Mouse (Mus musculus): ENCODE results near the gene Draxin.
A peak's percentile ranks its signal among the peaks of the same experiment; 100 is the strongest.
"Not testable (repeated sequence)": the region's sequence is repeated elsewhere in the genome, so short reads cannot be mapped to it uniquely, and the experiment has no call there.

Gene Draxin

DNA sequence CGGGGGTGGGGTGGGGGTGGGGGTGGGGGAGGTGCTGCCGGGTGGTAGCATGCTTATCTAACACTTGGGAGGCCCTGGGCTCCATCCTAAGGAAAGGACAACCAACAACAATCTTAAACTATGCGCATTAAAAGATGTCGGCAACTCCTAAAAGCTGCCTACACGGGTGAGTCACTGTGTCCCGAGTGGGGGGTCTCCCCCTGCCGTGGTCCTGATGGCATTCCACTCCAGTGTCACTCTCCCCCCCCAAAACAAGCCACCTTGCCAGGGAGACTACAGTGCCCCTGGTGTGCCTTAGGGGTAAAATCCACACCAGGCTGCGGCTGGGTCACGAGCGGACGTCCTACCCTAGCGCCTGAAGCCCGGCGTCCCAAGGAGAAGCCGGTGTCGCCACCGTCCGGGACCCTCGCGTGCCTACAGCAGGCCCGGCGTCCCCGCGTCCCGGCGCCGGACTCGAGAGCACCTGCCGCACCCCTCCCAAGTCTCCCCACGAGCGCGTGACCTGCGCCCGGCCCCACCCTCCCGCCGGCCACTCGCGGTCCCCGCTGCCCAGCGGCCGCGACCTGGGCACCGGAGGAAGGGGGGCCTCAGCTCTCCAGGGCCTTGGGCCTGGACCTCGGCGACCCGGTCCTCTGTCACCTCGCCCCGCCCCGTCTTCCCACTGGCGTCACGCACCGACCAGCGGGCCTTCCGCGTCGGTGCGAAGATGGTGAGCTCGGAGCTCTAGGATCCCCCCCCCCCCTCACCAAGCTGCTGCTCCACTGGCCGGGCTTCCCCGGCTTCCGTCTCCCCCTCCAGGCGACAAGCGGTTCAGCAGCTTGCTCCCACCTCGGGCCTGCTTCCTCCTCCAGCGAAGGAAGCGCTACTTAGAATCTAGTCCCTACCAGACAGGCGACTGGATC, 21.0 kb upstream of the Draxin start, which contains the start of gene Fbxo6:
Gene Fbxo6 (minus strand): TSS at position 874 of the 902 bp plus-strand sequence.
- peak; percentile 90 for DNase-seq

GRCm38 (mm10) chr4:148150953-148151266, 20.4 kb upstream of the Draxin start:
- DNase-seq = no peak

GRCm38 (mm10) chr4:148150242-148150641, 19.7 kb upstream of the Draxin start:
- DNase-seq = no peak

DNA sequence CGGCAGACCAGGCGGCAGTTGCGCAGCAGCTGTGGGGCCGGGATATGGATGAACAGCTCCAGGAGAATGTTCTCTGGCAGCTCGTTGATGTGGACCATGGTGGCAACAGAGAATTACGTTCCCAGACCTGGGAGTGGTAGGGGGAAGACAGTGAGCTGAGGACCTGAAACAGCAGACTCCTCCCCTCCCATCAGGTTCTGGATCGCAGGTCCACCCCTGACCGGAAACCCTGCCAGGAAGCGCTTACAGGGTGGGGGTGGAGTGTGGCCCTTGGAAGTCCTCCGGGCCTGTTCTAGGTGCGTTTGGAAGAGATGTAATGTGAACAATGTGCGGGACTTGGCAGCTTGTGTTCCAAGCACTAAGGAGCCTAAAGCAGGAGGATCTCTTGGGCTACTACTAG, 19.0 kb upstream of the Draxin start:
- DNase-seq = no peak

DNA sequence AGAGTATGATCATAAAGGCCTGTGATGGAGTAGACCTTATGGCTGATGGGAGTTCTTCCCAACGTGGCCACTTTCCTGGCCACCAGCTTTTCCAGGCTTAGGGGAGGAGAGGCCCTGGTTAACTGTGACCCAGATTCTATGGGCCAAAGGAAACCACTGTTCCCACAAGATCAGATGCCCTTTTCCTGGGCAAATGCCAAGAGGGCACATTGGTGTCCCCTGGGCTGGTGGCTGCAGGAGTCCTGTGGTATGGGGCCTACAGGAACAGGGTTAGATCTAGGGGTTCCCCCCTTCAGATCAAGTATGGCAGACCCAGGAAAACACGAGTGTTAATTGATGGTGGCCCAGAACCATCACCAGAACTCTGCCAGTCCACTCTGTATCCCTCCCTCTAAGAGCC, 17.2 kb upstream of the Draxin start:
- no peak for DNase-seq

GRCm38 (mm10) chr4:148143721-148144120, 13.2 kb upstream of the Draxin start:
- no peak for DNase-seq

GRCm38 (mm10) chr4:148140098-148141011, 9.9 kb upstream of the Draxin start:
- DNase-seq = peak; percentile 92

GRCm38 (mm10) chr4:148139767-148140097, 9.2 kb upstream of the Draxin start:
- DNase-seq = no peak

- no peak for DNase-seq
Measured at GRCm38 (mm10) chr4:148137503-148137902, 7.0 kb upstream of the Draxin start.

DNA sequence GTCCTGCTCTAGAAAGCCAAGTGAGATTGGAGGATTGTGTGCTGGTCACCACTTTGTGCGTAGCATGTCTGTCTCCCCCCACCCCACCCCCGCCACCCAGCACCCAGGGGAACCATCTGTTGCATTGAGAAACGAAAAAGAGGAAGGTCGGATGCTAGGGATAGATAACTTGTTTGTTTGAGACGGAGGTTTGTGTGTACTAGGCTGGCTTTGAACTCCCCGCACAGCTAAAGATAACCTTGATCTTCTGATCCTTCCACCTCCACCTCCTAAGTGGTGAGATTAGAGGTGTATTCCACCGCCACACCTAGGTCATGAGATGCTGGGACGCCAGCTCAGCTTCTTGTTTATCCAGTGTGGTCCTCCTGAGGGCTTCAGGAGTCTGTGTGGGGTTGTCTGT, 4.5 kb upstream of the Draxin start:
- DNase-seq = no peak

DNA sequence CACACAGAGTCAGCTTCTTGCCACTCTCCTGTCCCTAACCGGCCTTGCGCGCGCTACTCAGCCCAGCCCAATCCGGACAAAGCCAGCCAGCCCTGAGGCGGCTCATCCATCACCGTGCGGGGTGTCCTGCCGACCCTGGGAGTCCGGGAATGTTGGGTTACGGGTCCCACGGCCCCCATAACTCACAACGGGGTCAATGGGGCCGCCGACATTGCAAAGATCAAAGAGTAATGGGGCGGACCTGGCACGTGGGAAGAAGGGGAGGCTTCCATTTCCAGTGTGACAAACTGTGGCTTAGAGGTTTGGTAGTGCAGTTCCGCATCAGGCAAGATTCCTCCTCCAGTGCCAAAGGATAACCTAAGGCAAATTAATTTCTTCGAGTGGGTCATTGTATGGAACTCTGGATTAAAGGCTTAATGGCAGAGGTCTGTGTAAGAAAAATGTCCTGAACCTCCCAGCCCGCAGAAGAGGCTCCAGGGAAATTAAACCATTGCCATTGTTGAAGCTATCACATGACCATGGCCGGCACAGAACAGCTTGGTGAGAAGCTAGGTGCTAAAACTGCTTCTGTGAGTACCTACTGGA, 1.1 kb upstream of the Draxin start:
- DNase-seq = no peak

GRCm38 (mm10) chr4:148130133-148130532, 365 bp downstream of the Draxin start, which contains the start of gene Mad2l2:
TSS of gene Mad2l2 (plus strand) at chr4:148130384.
- DNase-seq = no peak

DNA sequence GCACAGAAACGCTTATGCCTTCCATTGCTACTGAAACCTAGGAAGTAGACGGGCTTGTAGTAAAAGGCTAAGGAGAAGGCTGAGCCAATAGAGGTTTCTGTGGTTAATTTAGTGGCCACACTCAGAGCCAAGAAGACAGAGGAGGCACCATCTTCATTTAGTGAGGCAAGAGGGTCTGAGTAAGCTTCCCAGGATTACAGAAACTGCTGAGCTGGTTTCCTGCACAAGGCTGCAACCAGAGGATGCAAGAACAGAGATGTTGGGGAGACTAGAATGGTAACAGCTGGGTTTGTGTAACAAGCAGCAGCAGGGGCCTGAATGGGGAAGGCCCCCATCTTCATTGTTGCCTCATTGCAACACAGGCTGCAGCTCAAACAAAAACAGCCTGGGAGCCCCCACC, 1.8 kb downstream of the Draxin start:
- no peak for DNase-seq

DNA sequence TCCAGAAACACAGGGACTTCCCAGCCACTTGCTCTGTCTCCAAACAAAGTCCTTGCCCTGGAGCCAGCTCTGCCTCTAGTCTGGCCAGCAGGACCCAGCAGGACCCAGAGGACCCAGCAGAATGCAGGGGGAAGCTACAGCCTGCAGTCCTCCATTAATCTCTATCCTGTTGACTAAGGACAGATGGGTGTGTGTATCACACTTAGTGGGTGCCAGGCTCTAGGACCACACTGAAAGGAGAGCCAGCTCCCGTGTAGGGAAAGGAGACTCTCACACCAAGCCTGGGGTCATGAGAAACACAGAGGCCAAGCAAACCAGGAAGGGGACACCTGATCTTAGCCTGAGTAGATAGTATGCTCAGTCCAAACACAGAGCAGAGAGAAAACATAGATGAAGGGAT, 2.3 kb downstream of the Draxin start:
- no peak for DNase-seq

- no peak for DNase-seq
Measured at GRCm38 (mm10) chr4:148122694-148123066, 7.8 kb downstream of the Draxin start.

- DNase-seq = no peak
Measured at GRCm38 (mm10) chr4:148121982-148122693, 8.4 kb downstream of the Draxin start.

DNA sequence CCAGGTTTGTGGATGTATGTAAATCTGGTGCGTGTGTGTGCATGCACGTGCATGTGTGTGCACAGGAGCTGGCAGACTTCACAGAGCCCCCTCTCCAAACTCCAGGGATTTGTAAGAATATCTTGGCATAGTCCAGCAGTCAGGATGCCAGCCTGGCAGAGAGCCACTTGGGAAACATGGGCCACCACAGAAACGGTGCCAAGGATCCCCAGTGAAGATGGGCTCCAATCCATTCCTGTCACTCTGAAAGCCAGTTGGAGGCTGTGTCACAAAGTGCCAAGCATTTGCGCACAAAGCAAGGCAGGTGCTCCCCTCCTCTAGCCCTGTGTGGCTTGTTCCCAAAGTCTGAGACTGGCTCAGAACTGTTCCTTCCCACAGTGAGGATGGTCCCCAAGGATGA, 9.1 kb downstream of the Draxin start:
- DNase-seq = peak; percentile 61

- DNase-seq = no peak
Measured at GRCm38 (mm10) chr4:148120555-148120954, 9.9 kb downstream of the Draxin start.

DNA sequence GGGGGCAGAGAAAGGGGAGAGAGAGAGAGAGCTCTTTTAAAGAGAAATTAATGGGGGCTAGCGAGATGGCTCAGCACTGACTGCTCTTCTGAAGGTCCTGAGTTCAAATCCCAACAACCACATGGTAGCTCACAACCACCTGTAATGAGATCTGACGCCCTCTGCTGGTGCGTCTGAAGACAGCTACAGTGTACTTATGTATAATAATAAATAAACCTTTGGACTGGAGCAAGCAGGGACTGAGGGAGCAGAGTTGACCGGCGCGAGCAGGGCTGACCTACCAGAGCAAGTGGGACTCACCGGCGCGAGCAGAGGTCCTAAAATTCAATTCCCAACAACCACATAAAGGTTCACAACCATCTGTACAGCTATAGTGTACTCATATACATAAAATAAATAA, 10.9 kb downstream of the Draxin start:
- not testable (repeated sequence) for DNase-seq

DNA sequence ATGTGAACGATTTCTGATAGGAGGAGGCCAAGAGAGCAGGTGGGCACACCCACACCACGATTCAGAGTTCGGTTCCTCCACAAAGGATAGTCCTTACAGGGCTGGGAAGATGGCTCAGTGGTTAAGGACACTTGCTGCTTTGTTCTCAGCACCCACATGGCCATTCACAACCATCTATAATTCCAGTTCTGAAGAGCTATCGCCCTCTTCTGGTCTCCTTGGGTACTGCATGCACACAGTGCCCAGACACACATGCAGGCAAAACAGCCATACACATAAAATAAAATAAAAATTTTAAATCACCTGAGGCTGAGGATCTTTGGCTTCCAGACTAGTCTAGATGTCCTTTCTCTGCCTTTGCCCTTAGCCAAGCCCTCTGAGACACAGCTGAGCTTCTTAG, 13.1 kb downstream of the Draxin start:
- DNase-seq = no peak

DNA sequence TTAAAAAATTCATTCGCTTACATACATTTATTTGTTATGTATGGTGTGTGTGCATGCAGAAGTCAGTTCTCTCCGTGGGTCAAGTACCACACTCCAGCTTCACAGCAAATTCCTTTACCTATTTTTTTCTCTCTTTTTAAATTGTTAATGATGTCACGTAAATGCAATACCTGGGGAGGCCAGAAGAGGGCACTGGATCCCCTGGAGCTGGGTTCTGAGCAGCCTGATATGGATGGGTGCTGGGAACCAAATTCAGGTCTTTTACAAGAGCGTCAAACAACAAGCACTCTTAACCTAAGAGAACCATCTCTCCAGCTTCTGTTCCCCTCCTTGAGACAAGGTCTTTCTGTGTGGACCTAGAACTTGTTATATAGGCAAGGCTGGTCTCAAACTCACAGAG, 13.8 kb downstream of the Draxin start:
- no peak for DNase-seq

- DNase-seq = no peak
Measured at GRCm38 (mm10) chr4:148115467-148115866, 15.0 kb downstream of the Draxin start.
